Mouse (Mus musculus) monocyte, adult 2 months (primary cell): ENCODE data around the gene Mgrn1.
A peak's percentile ranks its signal among the peaks of the same experiment; 100 is the strongest.

Experiments used
- DNase-seq, 2 experiments: peaks; one replicate each; pipeline ENCODE4 v3.0.0; 2022; ENCODE audit warnings: low spot score in 2 of 2, low read depth in 1 of 2

Gene Mgrn1

DNA sequence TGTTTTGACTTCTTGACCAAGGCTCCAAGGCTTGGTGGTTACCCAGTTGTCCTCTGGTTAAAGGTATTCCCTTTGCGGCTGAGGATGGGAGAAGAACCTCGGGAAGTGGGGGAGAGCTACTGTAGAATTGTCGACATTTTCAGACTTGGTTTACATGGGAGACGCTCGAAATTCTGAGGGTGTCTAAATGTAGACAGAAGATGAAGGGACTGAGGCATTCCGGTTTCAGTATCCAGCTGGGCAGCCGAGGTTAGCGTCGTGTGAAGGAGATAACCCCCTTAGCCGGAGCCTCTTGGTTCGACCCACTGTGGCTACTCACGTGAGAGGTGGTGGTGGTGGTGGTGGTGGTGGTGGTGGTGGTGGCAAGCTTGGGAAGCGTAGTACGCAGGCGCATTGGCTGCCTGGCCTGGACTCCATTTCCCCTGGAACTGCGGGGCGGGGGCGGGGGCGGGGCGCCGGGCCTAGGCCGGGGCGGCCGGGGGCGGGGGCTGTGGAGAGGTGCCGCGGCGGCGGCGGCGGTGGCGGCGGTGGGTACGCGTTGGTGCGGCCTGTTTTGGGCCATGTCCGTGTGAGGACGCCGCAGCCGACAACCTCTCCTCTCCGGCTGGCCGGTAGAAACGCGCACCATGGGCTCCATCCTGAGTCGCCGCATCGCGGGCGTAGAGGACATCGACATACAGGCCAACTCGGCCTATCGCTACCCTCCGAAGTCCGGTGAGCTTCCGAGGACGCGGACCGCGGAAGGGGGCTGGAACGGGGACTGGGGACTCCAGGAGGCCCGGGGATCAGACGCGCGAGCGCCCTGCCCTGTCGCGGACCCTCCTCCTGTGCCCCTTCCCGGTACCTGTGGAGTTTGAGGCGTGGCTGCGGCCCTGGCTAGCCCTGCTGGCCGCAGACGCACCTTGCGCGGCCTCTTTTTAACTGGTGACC lies at the start of gene Mgrn1:
TSS of gene Mgrn1 (plus strand) at position 490 of the 930 bp plus-strand sequence.
- peak in 1 of 2 experiments; percentile 68 for DNase-seq

- no peak for DNase-seq
Measured at GRCm38 (mm10) chr16:4837631-4838030, 48.4 kb upstream of the Mgrn1 start.

DNA sequence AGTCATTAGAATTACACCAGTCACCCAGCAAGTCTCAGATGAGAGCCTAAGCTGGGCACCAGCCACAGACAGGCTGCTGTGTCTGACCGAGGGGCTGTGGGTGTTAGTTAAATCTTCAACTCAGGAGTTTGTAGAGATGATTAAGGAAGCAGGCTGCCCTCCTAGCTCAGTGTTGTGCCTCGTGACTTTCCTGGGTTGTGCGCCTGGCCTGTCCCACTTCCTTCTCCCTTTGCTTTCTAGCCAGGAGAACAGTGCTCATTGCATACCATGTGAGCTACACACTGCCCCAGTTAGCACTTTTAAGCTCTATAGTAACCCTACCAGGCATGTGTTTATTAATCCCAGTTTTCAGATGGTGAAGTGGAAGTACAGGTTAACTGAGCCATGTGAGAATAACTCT lies 46.5 kb upstream of the Mgrn1 start:
- DNase-seq: no peak

GRCm38 (mm10) chr16:4840231-4840630 lies 45.8 kb upstream of the Mgrn1 start:
- no peak for DNase-seq

GRCm38 (mm10) chr16:4847041-4847440 lies 39.0 kb upstream of the Mgrn1 start:
- no peak for DNase-seq

DNA sequence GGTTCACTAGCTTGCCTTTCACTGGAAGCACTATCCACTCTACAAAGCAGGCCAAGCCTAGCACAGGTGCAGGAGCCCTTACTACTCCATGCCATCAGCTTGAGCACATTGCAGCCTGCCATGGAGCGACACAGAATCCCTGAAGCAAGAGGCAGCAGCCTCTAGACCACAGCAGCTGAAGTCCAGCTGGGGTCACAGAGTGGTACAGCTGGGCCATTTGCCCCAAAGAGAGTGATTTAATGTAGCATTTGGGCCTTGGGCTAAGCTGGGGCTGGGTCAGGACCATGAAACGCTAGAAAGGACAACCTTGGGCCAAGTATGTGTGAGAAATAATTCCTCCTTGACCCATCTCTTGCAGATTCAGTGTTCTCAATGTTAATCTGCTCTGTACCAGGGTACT lies 38.0 kb upstream of the Mgrn1 start:
- no peak for DNase-seq

DNA sequence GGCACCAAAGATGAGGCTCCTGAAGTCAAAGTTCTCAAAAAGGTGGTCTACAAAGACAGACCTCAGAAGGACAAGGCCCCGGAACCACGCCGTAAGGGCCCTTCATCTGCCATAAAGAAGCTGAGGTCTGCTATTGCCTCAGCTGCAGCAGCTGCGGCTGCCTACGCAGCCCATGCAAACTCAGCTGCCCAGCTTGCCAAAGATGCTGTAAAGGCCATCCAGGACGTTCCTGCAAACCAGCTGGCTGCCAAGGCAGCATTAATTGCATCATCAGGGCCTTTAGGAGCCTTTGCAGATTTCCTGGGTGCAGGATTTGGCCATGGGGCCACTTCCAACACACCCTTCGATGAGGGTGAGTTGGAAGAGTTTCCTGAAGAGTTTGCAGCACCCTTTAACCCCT lies 35.7 kb upstream of the Mgrn1 start:
- DNase-seq: no peak

GRCm38 (mm10) chr16:4850938-4851628 lies 35.0 kb upstream of the Mgrn1 start:
- no peak for DNase-seq

GRCm38 (mm10) chr16:4855046-4855650 lies 30.9 kb upstream of the Mgrn1 start:
- DNase-seq: no peak

DNA sequence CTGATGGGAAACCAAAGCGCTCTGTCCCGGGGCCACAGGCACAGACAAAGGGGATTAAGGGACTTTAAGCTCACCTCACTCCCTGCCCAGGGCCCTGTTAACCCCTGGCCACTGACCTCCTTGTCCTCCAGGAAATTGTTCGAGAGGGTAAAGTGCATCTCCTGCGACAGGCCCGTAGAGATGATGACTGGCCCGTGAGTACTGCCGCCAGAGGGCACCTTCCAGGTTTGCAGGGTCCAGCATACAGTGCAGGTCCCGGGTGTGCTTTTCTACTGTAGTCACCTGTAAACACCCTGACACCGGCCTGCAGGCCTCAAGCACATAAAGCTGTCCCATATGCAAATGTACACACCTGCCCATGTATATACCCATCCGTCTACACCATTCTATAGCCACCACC lies 24.7 kb upstream of the Mgrn1 start:
- no peak for DNase-seq

GRCm38 (mm10) chr16:4862863-4863483 lies 23.1 kb upstream of the Mgrn1 start:
- peak in 1 of 2 experiments; percentile 65 for DNase-seq

- no peak for DNase-seq
Measured at GRCm38 (mm10) chr16:4863742-4864141, 22.3 kb upstream of the Mgrn1 start.

- DNase-seq: no peak
Measured at GRCm38 (mm10) chr16:4866101-4866695, 19.9 kb upstream of the Mgrn1 start.

DNA sequence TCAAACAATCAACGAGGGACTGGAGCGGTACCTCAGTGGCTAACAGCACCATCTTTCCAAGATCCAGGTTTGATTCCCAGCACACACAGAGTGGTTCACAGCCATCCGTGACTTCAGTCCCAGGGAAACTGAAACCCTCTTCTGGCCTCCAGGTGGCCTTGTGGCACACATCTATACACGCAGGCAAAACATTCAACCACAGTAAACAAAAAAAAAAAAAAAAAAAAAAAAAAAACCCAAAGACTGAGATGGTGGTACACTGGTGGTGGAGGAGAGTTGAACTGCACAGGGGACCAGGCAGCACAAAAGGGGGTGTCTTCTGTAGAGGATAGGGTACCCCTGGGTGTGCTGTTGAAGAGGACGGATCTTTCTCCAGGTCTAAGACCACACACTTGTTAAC lies 15.6 kb upstream of the Mgrn1 start:
- DNase-seq: no peak

GRCm38 (mm10) chr16:4871926-4872325 lies 14.1 kb upstream of the Mgrn1 start:
- no peak for DNase-seq

DNA sequence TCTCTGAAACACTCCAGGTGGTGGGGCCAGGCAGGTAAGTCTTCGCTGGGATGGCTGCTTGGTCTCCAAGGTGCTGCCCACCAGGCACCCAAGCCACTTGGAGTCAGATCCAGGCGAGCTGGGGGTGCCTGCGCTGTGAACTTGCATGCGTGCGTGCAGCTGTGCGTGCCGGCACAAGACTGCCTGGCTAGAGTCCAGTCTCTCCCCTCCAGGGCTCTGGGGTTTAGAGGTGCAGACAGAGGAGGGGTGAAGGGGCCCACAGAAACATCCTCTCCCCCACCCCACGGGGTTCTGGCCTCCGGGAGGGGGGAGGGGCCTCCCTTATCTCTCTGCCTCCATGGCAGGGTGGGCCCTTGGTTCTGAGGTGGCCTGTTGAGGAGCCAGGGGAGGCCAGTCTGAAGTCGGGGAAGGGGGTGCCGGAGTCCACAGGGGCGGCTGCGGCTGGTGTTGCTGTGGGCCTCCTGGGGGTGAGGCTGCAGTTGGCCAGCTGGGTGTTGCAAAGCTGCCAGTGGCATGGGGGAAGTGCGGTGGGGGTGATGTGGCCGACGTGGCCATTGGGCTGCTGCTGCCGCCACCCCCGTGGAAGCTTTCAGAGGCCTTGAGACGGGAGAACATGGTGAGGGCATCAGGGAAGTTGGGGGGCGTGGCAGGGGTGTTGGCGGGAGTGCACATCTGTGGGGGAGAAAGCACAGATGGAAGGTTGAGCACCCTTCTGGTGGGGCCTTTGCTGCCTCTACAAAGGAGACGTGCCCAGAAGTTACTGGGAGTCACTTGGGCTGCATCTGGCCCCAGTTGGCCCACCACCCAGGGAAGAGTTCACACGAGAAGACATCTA lies 10.6 kb upstream of the Mgrn1 start:
- DNase-seq: no peak

- no peak for DNase-seq
Measured at GRCm38 (mm10) chr16:4876033-4876680, 9.9 kb upstream of the Mgrn1 start.

DNA sequence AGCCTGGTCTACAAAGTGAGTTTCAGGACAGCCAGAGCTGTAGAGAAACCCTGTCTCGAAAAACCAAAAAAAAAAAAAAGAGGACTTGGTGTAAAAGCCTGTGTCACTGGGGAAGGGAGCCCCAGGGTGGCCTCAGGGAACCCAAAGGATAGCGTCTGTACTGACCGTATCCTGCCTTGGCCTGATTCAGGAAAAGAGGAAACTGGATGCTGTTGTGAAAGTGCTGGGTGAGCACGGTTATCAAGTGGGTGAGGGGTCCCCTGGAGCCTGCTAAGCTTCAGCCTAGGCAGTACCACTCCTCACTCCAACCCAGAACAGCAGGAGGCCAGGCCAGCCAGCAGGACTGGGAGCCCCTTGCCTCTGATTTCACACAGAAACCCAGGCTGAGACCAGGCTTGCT lies 8.9 kb upstream of the Mgrn1 start:
- DNase-seq: no peak

- DNase-seq: no peak
Measured at GRCm38 (mm10) chr16:4877701-4878100, 8.3 kb upstream of the Mgrn1 start.
